Mouse (Mus musculus) C2C12 (cell line): ENCODE data around the gene Anapc15-ps. TPM values are rescaled to one million over a fixed set of nuclear protein-coding genes. Genes with fewer than 3 reads are reported as not detected.

ENCODE experiments used
- H3K27me3 ChIP-seq: one replicate; pipeline ENCODE4 v1.6.1; 2011; ENCODE audit not compliant: control insufficient read depth, insufficient read depth, insufficient read length
- H3K36me3 ChIP-seq: one replicate; pipeline ENCODE4 v1.6.1; 2011; ENCODE audit not compliant: control insufficient read depth, insufficient read depth
- H3K4me3 ChIP-seq: one replicate; pipeline ENCODE4 v1.5.1; 2011; ENCODE audit warnings: mild to moderate bottlenecking, control low read depth; ENCODE audit not compliant: poor library complexity, insufficient read depth, severe bottlenecking
- H3K79me2 ChIP-seq: one replicate; pipeline ENCODE4 v1.6.1; 2011; ENCODE audit not compliant: control insufficient read depth, insufficient read depth
- H3K79me3 ChIP-seq: one replicate; pipeline ENCODE4 v1.6.1; 2011; ENCODE audit warnings: low read depth, control low read depth
- H3ac ChIP-seq: one replicate; pipeline ENCODE3; 2011; ENCODE audit warnings: low read depth; ENCODE audit not compliant: control insufficient read depth, insufficient read length
- CEBPB ChIP-seq: IDR thresholded peaks from one replicate; pipeline ENCODE4 v1.6.1; 2011; ENCODE audit warnings: low read depth, mild to moderate bottlenecking, control low read depth, moderate library complexity
- CTCF ChIP-seq: IDR thresholded peaks from one replicate; pipeline ENCODE4 v1.5.1; 2011; ENCODE audit not compliant: control insufficient read depth, insufficient read depth, insufficient read length
- FOSL1 ChIP-seq: IDR thresholded peaks from one replicate; pipeline ENCODE4 v1.8.0; 2011; ENCODE audit warnings: mild to moderate bottlenecking, low read length; ENCODE audit not compliant: poor library complexity, insufficient read depth, severe bottlenecking
- MAX ChIP-seq: IDR thresholded peaks from one replicate; pipeline ENCODE4 v1.6.1; 2011; ENCODE audit warnings: mild to moderate bottlenecking, control low read depth
- MYOD1 ChIP-seq: IDR thresholded peaks from one replicate; pipeline ENCODE4 v1.6.1; 2011; ENCODE audit warnings: low read depth; ENCODE audit not compliant: control insufficient read depth, insufficient read length
- MYOG ChIP-seq: IDR thresholded peaks from one replicate; pipeline ENCODE4 v1.6.1; 2011; ENCODE audit not compliant: control insufficient read depth, insufficient read length; ENCODE audit errors: extremely low read depth
- USF1 ChIP-seq: IDR thresholded peaks from one replicate; pipeline ENCODE4 v1.6.1; 2011; ENCODE audit warnings: low read depth, mild to moderate bottlenecking, control low read depth, moderate library complexity
- polyA plus RNA-seq: library from polyadenylated mRNA; unstranded; fragments of >200 nt; fragmentation: generic; extraction: Trizol; gene quantifications from one replicate; pipeline ENCODE4 v1.2.1, GENCODE M21; 2012; ENCODE audit warnings: missing spikeins

Gene Anapc15-ps
- polyA plus RNA-seq, 1 experiment: 0.16 TPM

DNA sequence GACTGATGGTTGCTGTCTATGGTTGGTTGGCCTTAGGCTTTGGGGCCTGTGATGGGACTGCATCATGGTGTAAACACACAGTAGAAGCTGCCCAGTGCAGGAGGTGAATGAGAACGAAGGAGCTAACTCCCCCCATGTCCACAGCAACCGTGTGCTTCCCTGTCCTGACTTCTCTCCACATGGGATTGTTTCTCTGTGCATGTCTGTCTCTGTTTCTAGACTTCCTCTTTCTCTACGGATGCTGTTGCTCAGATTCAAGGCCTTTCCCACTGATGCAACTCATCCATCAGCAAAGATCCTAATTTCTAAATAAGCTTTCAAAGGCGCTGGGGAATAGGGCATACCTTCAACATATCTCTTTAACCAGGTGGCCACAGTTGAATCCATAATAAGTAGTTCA, 3.4 kb downstream of the Anapc15-ps start:
- Histone ChIP-seq H3K4me3 (no peak overlapping the region), H3K36me3 (no peaks in the 10 kb centered on the region), H3ac (no peak overlapping the region), H3K79me2 (no peaks in the 10 kb centered on the region), H3K79me3 (no peaks in the 10 kb centered on the region), H3K27me3 (no peaks in the 10 kb centered on the region)
- TF ChIP-seq MYOD1: no peak

DNA sequence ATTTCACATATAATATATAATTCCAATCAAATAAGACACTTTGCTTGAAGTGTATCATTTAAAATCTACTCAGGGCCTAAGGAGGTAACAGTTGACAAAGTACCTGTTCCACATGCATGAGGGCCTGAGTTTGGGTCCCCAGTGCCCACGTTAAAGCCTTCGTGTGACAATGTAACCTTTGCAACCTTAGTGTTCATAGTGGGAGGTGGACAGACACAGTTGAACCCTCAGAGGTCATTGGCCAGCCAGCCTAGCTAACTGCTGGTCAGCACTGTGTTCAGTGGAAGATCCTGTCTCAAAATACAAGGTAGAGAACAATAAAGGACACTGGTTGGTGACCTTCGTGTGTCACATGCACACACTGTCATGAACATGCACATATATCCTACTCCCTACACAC, 4.2 kb downstream of the Anapc15-ps start:
- Histone ChIP-seq H3K27me3 (no peaks in the 10 kb centered on the region), H3ac (no peak overlapping the region), H3K79me2 (no peaks in the 10 kb centered on the region), H3K36me3 (no peaks in the 10 kb centered on the region), H3K79me3 (no peaks in the 10 kb centered on the region), H3K4me3 (no peak overlapping the region)
- TF ChIP-seq USF1: no peak
- TF ChIP-seq CTCF: no peak
- TF ChIP-seq MYOD1: no peak
- TF ChIP-seq MAX: no peak
- TF ChIP-seq CEBPB: no peak
- TF ChIP-seq MYOG: no peak
- TF ChIP-seq FOSL1: no peak

DNA sequence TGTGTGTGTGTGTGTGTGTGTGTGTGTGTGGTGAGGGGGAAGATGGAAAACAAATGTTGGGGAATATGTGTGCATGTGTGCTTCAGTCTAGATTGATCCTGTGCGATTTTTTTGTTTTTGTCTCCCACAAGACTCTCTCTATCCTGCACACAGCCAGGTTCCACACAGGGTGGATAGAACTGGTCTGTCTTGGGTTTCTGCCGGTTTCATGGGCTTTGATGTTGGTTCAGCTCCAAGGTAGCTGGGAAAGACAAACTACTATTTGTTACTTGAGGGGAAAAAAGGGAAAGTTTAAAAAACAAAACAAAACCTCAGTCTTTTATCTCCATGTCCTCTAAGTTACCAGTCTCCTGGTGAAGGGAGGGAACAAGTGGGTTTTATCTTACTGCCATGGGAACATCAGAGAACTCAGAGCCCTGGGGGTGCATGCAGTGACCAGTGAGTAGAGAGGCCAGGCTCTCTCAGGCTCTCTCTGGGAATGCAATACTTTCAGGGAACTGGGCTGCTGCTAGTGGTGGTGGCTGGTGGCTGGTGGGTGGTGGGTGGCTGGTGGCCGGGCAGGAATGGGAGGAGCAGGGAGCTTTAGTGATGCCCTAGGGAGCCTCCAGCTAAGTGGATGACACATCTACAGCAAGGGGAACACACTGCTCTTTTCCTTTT, 5.8 kb downstream of the Anapc15-ps start:
- no peaks in the 10 kb centered on the region for H3K27me3 ChIP-seq
- no peak overlapping the region for H3ac ChIP-seq
- H3K79me2 ChIP-seq: no peaks in the 10 kb centered on the region
- no peak for TF ChIP-seq CTCF
- no peak for TF ChIP-seq MAX
- no peak for TF ChIP-seq USF1
- TF ChIP-seq CEBPB: no peak
- no peak for TF ChIP-seq MYOG
- TF ChIP-seq FOSL1: no peak
- no peak for TF ChIP-seq MYOD1
- no peak overlapping the region for H3K4me3 ChIP-seq
- no peaks in the 10 kb centered on the region for H3K79me3 ChIP-seq
- H3K36me3 ChIP-seq: no peaks in the 10 kb centered on the region

DNA sequence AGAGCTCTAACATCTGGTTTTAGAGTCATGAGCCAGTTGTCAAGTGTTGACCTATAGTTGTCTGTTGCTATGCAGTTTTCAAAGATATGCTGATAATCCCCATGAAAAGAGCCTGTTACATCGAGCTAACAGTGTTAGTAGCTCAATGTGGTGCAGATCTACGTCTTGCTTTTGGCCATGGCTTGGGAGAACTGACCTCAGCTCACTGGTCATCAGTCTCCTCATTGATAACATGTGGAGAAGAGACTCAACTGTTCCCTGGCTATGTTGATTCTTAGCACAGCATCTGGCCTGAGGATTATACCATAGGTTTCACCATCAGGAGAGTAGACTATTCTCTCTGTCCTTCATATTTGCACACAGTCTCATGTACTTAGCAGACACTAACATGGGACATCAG, 6.5 kb downstream of the Anapc15-ps start:
- Histone ChIP-seq H3K79me2 (no peaks in the 10 kb centered on the region), H3K36me3 (no peaks in the 10 kb centered on the region), H3K4me3 (no peak overlapping the region), H3K27me3 (no peaks in the 10 kb centered on the region), H3K79me3 (no peaks in the 10 kb centered on the region), H3ac (no peak overlapping the region)
- TF ChIP-seq USF1: no peak
- TF ChIP-seq MYOD1: no peak
- TF ChIP-seq CEBPB: no peak
- TF ChIP-seq CTCF: no peak
- no peak for TF ChIP-seq MAX
- TF ChIP-seq MYOG: no peak
- TF ChIP-seq FOSL1: no peak

DNA sequence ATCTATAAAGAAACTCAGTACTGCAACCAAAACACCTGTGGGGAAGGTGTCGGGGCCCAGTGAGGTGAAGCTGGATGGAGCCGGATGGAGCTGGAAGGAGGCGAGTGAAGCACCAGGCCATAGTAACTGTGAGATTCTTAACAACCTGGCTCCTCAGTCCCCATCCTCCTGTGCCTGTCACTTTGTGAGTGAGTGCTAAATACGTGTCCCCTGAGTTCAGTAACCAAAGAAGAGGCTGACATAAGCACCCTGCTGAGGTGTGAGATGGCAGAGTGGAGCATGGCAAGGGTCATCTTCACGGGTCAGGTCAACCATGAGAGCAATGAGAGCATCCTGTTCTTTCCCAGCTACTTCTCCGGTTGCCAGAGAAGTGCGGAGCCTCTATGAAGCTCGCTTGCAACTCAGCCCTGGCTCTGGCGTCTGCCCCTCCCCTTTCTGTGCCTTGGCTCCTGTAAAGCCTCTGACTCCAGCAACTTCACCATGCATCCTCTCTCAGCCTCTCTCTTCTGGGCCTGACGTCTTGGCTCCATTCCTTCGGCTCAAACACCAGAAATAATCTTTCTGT, 7.7 kb downstream of the Anapc15-ps start:
- TF ChIP-seq MYOD1: no peak

DNA sequence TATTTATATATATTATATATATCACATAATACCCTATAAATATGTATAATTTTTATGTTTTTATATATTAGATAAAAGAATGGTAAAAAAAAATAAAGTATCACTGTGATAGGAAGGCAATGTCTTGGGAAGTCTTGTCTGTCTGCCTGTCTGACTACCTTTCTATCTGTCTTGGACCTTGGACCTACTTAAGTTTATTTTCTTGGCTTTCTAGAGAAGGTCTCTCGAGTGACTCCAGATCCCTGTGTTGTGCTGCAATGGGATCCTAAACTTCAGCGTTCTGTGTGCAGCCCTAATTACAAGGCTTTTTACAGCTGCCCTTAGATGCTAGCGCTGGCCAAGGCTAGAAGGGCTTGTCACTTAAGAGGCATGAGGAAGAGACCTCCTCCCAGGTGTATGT, 8.6 kb downstream of the Anapc15-ps start:
- H3K79me3 ChIP-seq: no peaks in the 10 kb centered on the region
- H3K4me3 ChIP-seq: no peak overlapping the region
- H3ac ChIP-seq: no peak overlapping the region
- H3K27me3 ChIP-seq: no peaks in the 10 kb centered on the region
- no peak for TF ChIP-seq CTCF
- TF ChIP-seq USF1: no peak
- TF ChIP-seq MAX: no peak
- no peak for TF ChIP-seq CEBPB
- TF ChIP-seq MYOD1: no peak
- TF ChIP-seq MYOG: no peak
- TF ChIP-seq FOSL1: no peak
- H3K36me3 ChIP-seq: no peaks in the 10 kb centered on the region
- no peaks in the 10 kb centered on the region for H3K79me2 ChIP-seq

More for the DNA sequence above, 7.7 kb downstream of the Anapc15-ps start:
- no peaks in the 10 kb centered on the region for H3K36me3 ChIP-seq
- H3K4me3 ChIP-seq: no peak overlapping the region
- no peaks in the 10 kb centered on the region for H3K27me3 ChIP-seq
- H3K79me2 ChIP-seq: no peaks in the 10 kb centered on the region
- no peaks in the 10 kb centered on the region for H3K79me3 ChIP-seq
- H3ac ChIP-seq: no peak overlapping the region
